Mouse (Mus musculus): ENCODE data around the gene Gm21900.
"Not testable (repeated sequence)": the region's sequence is repeated elsewhere in the genome, so short reads cannot be mapped to it uniquely, and the experiment has no call there.

Gm21900 gene

DNA sequence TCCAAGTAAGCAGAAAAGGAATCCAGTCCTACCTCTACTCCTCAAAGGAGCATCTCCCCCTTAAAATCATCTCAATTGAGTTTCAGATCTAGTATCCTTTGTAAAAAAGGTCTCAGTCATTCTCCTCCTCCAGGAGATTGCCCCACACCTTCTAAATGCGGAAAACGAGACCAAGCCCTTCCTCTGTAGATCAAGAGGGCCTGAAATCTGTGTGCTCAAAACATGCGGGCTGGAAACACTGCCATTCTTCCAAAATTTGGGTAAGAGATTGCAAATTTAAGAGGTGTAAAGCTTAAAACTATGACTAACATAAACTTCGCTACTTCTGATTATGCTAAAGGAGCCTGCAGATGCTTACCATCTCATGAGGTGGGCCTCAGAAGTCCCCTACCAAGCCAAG, at the start of gene Gm21900:
TSS of gene Gm21900 (plus strand) at position 301 of the 400 bp plus-strand sequence.
- not testable (repeated sequence) for DNase-seq (ENCODE audit: low read depth, low spot score)

DNA sequence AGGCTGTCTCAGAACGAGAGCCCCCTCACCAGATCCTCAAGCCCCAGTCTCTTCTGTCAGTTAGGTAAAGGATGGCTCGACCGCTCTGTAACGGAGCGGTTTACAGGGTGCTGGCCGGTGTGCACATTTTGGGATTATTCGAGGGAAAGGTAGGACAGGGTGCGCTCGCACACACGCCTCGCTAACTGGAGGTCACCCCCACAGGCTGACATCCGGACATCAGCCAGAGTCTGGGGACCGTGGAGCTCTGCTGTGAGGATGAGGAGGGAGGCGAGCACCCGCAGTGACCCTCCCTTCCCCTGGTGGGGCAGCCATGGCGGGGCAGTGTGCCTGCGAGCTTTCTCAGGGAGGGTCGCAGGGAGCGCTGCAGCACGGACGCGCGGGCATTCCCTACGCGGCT, 27.4 kb downstream of the Gm21900 start:
- not testable (repeated sequence) for DNase-seq (ENCODE audit: low read depth, low spot score)

All from WW6 (cell line).